Mouse (Mus musculus) thymus, postnatal 14 days (tissue): Measurements from ENCODE around the gene Zfp277.

Experiments
- DNase-seq: peaks from one replicate; pipeline ENCODE4 v3.0.0; 2021

The Zfp277 gene

DNA sequence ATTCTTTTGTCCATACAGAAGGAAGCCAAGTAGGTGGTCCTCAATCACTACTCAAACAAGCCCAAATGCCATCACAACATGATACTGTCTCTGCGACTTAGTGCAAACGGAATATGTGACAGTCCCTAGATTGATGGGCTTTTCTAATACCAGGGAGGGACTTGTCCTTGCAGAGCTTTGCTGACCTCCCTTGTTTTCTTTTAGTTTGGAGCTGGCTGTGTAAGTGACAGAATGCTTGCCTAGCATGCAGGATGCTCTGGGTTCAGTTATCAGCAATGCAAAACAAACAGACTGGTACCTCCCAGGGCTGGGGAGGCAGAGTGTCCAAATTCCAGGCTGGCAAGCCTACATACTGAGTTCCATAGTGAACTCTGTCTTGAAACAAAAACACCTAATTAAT lies 7.7 kb downstream of the Zfp277 start:
- no peak for DNase-seq

DNA sequence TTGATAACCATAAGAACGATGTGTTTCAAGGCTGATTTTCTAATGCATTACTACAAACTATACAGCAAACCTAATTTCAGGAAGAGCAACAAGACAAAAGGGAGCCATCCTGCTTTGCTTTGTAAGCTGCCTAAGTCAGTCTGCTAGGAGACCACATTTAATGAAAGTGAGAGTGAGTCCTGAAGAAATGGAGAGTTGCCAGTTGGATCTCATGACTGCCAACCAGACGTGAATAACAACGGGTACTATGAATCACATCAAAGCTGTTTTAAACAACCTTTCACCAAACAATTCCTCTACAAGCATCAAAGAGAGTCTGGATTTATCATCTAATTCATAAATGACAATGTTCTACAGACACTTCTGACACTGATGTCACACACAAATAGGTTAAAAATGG lies 11.6 kb downstream of the Zfp277 start:
- DNase-seq: no peak

- DNase-seq: no peak
Measured at GRCm38 (mm10) chr12:40431075-40431474, 14.6 kb downstream of the Zfp277 start.

GRCm38 (mm10) chr12:40429976-40430375 lies 15.7 kb downstream of the Zfp277 start:
- DNase-seq: no peak

GRCm38 (mm10) chr12:40427606-40428005 lies 18.1 kb downstream of the Zfp277 start:
- DNase-seq: no peak

DNA sequence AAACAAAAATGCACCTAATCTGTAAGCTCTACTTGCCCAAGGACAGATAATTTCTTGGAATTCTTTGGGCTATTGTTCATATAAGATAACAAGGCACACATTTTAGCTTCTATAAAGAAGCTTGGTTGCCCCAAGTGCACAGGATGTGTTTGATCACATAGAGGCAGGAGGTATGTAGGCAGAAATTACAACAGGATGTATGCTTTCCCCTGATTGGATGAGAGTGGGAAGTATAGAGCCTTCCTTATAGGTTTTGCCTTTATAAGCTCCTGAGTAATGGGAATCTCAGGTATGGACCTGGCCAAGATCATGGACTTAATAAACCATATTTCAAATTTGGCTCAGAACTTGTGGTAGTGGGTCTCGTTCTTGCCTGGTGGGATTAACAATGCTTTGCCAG lies 20.7 kb downstream of the Zfp277 start:
- no peak for DNase-seq

DNA sequence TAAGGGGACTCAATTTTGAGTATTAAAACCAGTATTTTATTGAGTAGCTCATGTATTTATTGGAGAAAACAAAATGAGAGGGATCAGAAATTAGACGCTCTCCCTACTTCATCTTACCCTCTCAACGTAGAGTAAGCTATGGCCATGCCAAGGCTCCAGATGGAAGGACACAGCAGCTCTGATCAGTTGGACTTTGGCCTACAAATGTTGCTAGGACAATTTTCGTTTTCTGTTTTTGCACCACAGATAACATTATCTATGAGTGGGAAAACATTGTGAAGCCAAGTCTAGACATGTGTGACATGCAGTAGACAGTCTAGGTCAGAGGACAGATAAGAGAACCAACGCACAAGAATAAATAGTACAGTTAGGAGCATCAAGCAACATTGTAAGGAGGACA lies 28.4 kb downstream of the Zfp277 start:
- DNase-seq: no peak

DNA sequence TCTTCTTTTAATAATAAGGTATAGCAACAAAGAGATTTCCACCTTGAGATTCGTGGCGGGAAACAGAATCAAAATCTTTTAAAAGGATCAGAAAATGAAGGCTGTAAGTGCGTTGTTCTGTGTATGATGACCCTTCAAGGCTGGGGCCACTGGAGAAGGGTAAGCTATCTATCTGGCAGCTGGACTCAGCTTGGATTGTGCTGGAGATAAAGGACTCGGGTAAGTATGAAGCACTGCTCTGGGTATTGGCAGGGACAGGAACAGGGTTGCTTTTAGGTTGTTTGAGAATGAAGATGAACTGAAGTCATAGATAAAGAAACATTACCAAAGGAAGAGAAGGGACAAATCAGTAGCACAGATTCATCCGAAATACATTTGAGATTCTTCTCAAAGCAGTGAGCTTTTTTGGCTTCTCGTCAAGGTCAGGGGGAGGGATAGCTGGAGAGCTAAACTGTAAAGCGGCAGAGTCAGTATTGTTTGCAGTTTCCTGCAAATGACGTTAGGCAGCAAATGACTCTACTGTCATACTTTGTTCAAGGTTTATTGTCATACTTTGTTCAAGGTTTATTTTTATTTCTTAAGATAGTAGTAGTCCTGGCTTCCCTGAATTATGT lies 30.3 kb downstream of the Zfp277 start:
- DNase-seq: no peak

DNA sequence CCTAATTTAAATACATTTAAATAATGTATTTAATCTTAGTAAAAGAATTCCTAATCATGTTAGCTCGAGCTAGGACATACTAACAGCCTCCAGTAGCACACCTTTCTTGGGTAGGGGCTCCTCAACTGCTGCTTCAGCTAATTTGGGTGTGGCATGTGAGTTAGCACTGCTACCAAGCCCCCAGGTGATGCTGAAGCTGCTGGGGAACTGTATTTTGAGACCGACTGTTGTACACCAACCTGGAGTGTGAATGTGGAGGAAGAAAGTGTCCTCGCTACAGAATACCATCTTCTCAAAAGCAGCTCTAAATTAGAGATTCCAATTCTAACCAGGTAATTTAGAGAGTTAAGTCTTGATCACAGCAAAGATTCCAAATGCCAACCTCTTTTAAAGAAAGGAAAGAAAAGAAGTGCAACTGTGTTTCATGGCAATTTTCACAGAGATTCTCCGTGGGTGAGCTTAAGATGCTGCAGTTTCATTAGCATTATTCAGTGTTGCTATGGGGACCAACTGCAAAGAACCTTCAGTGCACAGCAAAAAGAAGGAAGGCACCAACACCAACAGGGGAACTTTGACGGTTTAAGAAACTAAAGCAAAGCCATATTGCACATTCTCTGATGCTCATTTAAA lies 30.9 kb downstream of the Zfp277 start:
- no peak for DNase-seq

DNA sequence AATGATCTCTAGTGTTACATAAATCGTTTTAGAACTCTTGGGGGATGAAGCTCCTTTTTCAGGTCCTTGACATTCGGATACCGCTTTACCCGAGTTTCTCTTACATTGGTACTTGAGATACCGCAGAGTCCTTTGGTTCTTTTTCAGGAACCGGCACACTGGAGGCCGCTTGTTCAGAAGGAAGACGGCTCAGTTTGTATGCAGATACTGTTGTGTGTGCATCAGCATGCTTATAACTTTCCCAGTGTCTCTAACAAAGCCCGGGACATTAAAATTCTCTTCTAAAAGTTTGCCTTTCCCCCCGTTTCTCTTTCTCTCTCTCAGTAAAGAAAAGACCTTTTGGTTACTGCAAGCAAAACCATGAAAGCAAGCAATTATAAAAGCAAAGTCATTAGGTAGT lies 45.9 kb downstream of the Zfp277 start:
- DNase-seq: no peak

DNA sequence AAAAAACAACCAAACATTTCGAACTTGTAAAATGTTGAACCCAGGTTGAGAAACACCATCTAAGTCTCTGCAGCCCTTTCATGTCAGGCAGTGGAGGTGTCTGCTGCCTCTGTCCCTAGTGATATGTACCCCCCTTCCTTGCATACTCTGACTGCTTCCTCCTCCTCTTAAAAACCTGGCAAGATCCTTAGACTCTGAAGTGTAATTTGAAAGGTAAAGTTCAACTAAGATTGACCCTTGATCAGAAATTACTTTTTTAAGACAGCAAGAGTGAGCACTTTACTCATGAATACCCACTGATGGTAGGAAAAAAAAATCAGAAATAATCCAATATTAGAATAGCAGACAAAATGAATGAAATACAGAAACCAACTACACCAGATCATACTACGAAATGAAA lies 46.3 kb downstream of the Zfp277 start:
- DNase-seq: no peak

DNA sequence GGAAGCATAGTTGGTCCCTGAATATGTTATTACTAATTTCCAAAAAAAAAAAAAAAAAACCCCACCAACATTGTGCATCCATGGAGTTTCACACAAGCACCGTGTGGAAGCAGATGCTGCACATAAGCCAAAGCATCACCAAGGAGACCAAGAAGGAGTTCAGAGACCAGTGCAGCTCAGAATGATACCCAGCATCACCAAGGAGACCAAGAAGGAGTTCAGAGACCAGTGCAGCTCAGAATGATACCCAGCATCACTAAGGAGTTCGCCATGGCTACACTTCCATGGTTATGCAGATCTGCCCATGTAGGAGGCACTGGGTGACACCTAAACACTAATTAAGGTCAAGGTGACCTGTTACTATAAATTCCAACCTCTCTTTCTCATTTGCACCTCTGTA lies 46.8 kb downstream of the Zfp277 start:
- DNase-seq: no peak

DNA sequence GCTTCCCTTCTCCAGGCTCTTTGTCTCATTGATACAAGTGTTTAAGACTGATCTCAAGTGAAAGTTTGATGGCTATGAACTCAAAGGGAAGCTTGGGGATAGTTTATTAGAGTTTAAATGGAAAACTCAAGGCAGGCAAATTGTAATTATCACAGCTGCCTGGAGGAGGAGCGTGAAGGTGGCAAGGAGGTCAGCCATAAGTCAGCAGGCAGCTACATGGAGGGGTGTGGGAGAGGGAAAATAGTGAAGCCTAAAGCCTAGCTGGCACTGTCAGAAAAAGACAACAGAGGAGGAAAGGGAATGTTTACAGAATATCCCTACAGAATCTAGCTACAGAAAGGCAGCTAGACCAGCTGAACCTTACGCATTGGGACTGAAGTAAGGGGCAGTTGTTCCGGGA lies 52.8 kb downstream of the Zfp277 start:
- DNase-seq: no peak

DNA sequence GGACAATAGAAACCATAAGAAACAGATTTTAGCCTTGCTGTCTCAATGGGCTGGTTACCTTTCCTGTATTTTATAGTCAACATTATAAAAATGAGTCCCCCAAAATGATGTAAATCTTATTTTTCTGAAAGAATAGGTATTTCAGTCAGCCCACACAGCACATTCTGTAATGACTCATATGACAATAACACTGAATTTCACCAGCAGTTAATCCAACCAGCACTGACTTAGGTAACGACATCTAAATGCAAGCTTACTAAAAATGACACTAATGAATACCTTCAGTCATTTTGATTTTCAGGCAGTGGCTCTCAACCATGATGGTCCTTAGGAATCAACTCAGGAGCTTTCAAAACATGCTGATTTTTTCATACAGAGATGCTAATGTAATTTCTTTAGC lies 54.4 kb downstream of the Zfp277 start:
- no peak for DNase-seq

GRCm38 (mm10) chr12:40387786-40388185 lies 57.9 kb downstream of the Zfp277 start:
- DNase-seq: no peak

DNA sequence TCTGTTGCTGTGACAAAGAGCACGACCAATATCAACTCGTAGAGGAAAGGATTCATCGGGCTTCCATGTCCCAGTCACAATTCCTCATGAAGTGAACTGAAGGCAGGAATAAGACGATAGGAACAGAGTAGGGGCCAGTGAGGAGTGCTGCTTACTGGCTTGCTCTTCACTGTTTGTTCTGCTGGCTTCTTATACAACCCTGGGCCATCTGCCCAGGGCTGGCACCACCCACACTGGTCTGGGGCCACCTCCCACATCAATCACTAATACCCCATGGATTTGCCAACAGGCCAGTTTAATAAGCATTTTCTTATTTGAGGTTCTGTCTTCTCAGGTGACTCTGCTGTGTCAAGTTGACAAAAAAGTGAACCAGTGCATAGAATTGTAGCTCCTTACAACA lies 60.4 kb downstream of the Zfp277 start:
- DNase-seq: no peak

DNA sequence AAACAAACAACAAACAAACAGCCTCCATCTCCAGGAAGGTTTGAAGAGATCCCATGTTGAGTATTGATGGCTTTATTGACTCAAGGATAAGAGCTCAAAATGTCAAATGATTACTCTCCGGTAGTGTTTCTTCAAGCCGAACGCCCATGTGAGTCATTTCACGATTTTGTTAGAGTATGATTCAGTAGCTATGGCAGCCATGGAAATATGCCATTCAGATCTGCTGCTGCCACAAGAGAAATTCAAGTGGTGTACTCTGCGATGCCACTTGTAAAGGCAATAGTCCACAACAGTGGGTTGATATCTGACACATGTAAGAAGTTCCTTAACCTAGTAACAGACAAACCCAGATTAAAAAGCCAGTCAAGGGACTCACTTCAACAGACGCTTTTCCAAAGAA lies 62.0 kb downstream of the Zfp277 start:
- no peak for DNase-seq

DNA sequence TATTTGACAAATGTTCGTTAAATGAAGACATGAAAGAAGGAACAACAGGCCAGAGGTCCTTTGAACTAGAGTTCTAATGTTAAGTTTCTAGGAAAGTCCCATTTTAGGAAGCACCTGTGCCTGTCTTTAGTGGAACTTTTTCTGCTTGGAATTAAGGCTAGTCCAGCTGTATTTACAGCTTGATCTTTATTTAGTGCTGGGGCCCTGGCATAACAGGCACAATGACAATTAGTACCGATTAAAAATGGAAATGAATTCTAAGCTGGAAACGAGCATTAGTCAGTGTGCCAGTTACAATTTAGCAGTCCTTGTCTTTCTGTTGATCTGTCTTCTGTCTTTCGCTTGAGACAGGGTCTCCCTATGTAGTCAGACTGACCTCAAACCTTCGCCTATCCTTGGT lies 63.2 kb downstream of the Zfp277 start:
- DNase-seq: no peak

- no peak for DNase-seq
Measured at GRCm38 (mm10) chr12:40381824-40382223, 63.9 kb downstream of the Zfp277 start.

GRCm38 (mm10) chr12:40381173-40381801 lies 64.4 kb downstream of the Zfp277 start:
- DNase-seq: no peak

DNA sequence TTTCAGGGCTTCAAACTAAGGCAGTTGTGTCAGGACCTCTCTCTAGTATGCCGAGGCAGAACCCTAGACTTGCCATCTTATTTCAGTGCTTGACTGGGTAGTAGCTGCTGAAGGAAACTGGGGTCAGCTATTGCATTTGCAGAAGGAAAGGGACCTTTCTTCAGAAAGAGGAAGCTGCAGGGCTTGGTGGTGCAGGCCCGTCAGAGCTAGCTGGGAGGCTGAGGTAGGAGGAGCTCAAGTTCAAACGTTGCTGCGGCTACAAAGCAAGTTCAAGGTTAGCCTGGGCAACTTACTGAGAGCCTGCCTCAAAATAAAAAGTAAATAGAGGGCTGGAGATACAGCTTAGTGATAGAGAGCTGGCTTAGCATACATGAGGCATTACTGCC lies 66.2 kb downstream of the Zfp277 start:
- no peak for DNase-seq

- no peak for DNase-seq
Measured at GRCm38 (mm10) chr12:40378621-40379537, 66.8 kb downstream of the Zfp277 start.

DNA sequence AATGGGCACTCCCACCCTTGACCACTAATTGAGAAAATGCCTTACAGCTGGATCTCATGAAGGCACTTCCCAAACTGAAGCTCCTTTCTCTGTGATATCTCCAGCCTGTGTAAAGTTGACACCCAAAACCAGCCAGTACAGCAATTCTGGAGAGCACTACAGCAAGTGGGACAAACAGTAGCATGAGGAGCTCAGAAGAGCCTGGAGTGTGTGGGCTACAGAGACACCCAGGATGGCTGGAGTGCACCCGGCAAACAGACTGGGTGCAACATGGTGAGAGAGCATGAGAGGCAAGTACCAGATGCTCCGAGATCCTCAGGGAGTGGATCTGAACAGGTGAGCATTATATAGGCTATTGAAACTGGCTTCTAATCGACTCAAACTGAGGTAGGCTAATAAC lies 93.8 kb downstream of the Zfp277 start:
- no peak for DNase-seq

DNA sequence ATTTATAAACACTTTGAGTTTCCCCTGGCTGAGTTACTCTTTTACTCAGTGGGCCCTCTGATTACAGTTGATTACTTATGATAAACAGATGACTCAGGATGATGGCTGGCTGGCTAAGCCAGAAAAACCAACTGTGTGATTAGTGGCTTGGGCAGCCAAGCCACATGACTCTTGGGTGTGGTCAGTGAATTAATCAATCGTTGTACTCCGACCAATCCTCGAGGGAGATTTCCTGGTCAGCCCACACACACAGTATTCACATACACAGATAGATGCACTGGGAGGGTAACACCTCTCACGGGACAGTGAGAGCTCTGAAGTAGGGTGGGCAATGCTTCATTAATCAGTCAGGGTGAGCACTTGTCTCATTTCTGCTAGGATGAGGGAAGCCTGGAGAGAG lies 97.5 kb downstream of the Zfp277 start:
- no peak for DNase-seq
